Mouse (Mus musculus): ENCODE results near the gene Phf2. TPM values are rescaled to one million over a fixed set of nuclear protein-coding genes. Genes with fewer than 3 reads are reported as not detected.

The Phf2 gene
- 41.5 TPM for polyA plus RNA-seq (2021)

DNA sequence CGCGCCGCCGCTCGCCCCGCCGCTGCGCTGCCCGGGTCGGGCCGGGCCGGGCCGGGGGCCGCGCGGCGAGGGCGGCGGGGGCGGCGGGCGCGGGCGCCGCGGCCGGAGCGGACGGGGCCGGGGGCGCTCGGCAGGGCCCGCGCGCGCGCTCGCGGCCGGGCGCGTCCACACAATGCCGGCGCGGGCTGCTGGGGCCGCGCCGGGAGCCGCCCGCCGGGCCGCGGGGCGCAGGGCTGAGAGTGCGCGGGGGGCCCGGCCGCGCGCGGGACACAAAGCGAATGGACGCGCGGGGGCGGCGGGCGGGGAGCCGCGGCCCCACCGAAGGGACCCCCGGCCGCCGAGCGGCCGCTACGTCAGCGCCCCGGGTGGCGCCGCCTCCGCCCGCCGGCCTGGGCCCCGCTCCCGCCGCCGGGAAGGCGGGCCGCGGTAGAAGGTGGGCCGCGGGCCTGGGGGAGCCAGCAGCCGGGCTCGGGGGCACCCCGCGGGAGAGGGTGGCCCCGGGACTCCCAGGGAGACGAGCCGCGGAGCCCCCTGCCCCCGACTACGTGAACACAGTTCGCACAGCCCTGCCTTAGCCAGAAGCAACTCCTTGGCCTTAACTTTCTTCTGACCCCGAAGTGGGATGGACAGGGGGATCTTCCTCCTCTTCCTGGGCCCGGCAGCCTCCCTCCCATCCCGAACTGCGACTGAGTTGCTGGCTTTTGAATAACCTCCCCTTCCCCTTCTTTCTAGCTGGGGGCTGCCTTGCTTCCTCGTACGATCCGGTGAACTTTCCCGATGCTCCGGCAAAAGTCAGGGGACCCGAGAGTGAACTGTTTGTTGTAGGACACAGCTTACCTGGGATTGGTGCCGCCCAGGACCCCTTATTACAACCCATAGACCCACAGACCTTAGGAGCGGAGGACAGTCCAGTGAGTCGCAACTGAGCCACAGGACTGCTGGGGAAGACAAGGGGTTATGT lies at the start of gene Phf2:
TSS of gene Phf2 (minus strand) at position 349 of the 961 bp plus-strand sequence.
- ChIA-PET CTCF (interaction anchor here (1.1 to 2.0 kb wide), 2 partner anchors 15 to 126 kb away, joined by 3 to 6 read pairs; no protein-coding TSS in a partner anchor), POLR2A (no interaction called here)
- DNase-seq (ENCODE audit: low read depth, low spot score) = no peak
- no peak for TF ChIP-seq CTCF (IDR thresholded peaks at IDR 0.05)
- ATAC-seq = peak; percentile 9
- in situ Hi-C loops (cut with MboI; ENCODE audit: low pct_unique_long_range_greater_than_20kb) = no loop called here
- no peaks in the 10 kb centered on the region for H3K27me3 ChIP-seq

DNA sequence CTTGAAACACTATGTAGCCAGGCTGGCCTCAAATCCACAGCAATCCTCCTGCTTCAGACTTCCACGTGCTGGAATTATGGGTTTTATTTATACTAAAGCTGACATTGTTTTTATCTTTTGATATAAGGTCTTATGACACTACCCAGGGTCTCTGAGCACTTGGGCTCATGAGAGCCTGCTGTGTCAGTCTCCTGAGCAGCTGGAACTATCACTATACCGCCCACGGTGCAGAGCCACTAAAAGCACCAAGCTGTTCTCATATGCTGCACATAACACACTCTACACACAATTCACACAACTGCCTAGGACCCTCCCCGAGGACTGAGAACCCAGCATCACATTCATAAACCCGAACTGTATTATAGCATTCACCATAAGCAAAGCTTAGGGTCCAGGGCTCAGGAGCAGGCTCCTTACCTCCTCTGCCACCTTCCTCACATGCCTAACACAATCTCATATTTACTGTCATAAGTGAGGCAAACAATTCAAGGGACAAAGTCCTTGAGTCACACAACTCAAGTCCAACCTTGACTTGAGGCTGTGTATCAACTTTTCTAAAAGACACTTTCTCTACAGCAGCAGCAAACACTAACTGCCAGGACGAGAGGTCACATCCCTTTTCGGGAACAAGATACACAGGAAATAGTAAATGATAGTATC lies 49.0 kb upstream of the Phf2 start:
- DNase-seq (ENCODE audit: low read depth, low spot score) (no peak), ATAC-seq (no peak)
- H3K27me3 ChIP-seq = no peaks in the 10 kb centered on the region
- TF ChIP-seq CTCF (IDR thresholded peaks at IDR 0.05) = no peak
- CTCF ChIA-PET = no interaction called here
- in situ Hi-C loops (cut with MboI; ENCODE audit: low pct_unique_long_range_greater_than_20kb) = no loop called here
- POLR2A ChIA-PET = interaction anchor here (1.6 kb wide), 1 partner anchor 13 kb away, joined by 3 read pairs; no protein-coding TSS in a partner anchor

DNA sequence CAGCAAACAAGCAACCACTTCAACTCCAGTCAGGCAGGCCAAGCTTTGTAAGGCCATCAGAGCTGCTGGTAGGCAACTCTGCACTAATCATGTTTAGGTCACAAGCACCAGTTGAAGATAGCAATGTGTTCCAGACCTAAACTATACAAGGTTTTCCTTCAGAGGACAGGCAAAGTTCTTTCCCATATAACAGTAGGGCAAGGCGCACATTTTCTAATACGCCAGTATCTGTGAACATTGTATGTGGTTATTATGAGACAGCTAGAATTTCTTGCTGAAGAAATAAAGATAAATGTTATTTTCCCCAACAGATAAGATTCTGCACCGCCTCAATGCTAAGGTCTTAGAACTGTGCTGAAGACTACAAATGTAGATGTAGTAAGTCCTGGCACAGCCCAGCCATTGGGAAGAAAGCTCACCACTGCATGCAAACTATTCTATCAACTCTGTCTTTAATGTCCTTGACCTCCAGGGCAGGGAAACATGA lies 46.2 kb upstream of the Phf2 start:
- DNase-seq (ENCODE audit: low read depth, low spot score) (no peak), ATAC-seq (no peak)
- POLR2A ChIA-PET = interaction anchor here (0.5 to 0.7 kb wide), 4 partner anchors 33 to 280 kb away, joined by 3 to 5 read pairs (median 4); no protein-coding TSS in a partner anchor
- in situ Hi-C loops (cut with MboI; ENCODE audit: low pct_unique_long_range_greater_than_20kb) = no loop called here
- CTCF ChIA-PET = interaction anchor here (1.1 kb wide), 1 partner anchor 22 kb away, joined by 3 read pairs; no protein-coding TSS in a partner anchor
- no peaks in the 10 kb centered on the region for H3K27me3 ChIP-seq
- no peak for TF ChIP-seq CTCF (IDR thresholded peaks at IDR 0.05)

DNA sequence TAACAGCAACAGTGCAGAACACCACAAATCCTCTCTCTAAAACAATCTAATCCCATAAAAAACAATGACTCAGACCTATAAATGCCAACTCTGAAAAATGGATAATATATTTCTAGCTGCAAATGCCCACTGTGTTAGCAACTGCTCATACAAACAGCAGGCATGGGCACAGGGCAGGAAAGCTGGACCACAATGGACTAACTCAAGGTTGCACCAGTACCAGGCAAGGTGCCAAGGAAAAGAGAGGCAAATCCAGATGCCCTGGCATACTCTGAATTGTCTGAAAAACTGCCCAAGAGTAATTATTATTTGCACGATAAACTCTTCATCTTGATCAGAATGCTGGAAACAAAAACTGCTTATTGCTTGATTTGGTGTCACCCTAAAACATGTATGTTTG lies 42.8 kb upstream of the Phf2 start:
- H3K27me3 ChIP-seq = no peaks in the 10 kb centered on the region
- ATAC-seq (peak; percentile 97), DNase-seq (ENCODE audit: low read depth, low spot score) (peak; percentile 97)
- in situ Hi-C loops (cut with MboI; ENCODE audit: low pct_unique_long_range_greater_than_20kb) = no loop called here
- POLR2A ChIA-PET = interaction anchor here (1.0 kb wide), 1 partner anchor 39 kb away, joined by 3 read pairs; no protein-coding TSS in a partner anchor
- CTCF ChIA-PET = interaction anchor here (1.0 kb wide), 1 partner anchor 52 kb away, joined by 3 read pairs; no protein-coding TSS in a partner anchor
- TF ChIP-seq CTCF (IDR thresholded peaks at IDR 0.05) = no peak

DNA sequence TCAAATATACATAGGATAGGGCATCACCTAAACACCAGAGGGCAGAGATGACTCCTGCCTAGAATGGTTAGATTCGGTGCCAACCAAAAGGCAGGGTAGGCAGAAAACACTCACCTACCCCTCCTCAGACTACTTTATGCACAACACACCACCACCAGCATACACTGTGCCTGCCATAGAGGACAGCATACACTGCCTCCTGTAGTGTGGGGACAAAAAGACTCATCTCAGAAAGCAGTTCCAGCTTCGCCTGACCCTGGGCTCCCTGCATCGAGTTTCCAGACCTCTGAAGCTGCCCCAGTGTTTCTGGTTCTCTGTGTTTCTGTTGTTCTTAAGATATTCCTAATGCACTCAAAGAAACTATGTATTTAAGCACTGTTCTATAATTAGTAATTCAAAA lies 42.2 kb upstream of the Phf2 start:
- in situ Hi-C loops (cut with MboI; ENCODE audit: low pct_unique_long_range_greater_than_20kb) = no loop called here
- no peak for DNase-seq (ENCODE audit: low read depth, low spot score)
- TF ChIP-seq CTCF (IDR thresholded peaks at IDR 0.05) = no peak
- peak; percentile 32 for ATAC-seq
- H3K27me3 ChIP-seq = no peaks in the 10 kb centered on the region
- POLR2A ChIA-PET = interaction anchor here (0.8 to 1.3 kb wide), 3 partner anchors 10 to 40 kb away, joined by 3 read pairs; no protein-coding TSS in a partner anchor
- CTCF ChIA-PET = interaction anchor here (1.0 kb wide), 1 partner anchor 53 kb away, joined by 3 read pairs; no protein-coding TSS in a partner anchor

DNA sequence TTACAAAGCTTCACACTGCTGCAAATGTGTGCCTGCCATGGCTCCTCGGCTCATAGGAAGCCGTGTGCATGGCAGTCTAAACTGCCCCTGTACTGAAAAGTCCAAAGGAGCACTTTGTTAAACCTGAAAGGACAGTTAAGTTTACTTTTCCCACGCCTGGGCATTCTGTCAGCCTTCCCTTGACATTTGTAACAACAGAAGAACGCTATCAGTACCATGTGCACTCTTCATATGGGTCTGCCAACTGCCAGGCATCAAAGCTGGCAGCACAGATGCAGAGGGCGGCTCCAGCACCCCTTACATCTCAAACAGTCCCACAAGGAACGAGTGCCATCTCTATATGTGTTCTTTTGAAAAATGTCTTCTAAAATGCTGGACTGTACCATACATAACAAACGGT lies 40.5 kb upstream of the Phf2 start:
- in situ Hi-C loops (cut with MboI; ENCODE audit: low pct_unique_long_range_greater_than_20kb) = no loop called here
- CTCF ChIA-PET = interaction anchor here (1.4 kb wide), 1 partner anchor 8 kb away, joined by 4 read pairs; no protein-coding TSS in a partner anchor
- no peak for ATAC-seq
- DNase-seq (ENCODE audit: low read depth, low spot score) = no peak
- H3K27me3 ChIP-seq = no peaks in the 10 kb centered on the region
- no peak for TF ChIP-seq CTCF (IDR thresholded peaks at IDR 0.05)
- POLR2A ChIA-PET = interaction anchor here (0.5 kb wide), 1 partner anchor 67 kb away, joined by 5 read pairs; no protein-coding TSS in a partner anchor

DNA sequence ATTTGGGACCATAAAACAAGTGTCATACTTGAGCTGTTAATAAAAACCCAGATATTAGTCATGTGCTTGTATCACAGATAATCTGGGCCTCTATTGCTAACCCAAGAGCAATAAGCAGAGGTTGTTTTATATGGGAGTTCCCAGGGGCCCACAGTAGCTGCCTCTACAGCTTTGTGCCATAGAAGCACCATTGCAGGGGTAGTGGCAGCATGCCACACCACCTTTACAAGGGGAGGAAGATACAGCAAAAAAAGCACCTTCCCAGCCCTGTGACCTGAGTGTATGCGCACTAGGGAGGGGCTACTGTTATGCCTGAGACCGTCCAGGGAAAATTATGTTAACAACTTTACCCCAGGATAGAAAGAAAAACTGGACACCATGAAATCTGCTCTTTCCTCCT lies 34.5 kb upstream of the Phf2 start:
- ChIA-PET POLR2A (no interaction called here), CTCF (interaction anchor here (0.8 kb wide), 1 partner anchor 91 kb away, joined by 3 read pairs; no protein-coding TSS in a partner anchor)
- no peak for ATAC-seq
- no peaks in the 10 kb centered on the region for H3K27me3 ChIP-seq
- DNase-seq (ENCODE audit: low read depth, low spot score) = no peak
- in situ Hi-C loops (cut with MboI; ENCODE audit: low pct_unique_long_range_greater_than_20kb) = no loop called here
- TF ChIP-seq CTCF (IDR thresholded peaks at IDR 0.05) = no peak

DNA sequence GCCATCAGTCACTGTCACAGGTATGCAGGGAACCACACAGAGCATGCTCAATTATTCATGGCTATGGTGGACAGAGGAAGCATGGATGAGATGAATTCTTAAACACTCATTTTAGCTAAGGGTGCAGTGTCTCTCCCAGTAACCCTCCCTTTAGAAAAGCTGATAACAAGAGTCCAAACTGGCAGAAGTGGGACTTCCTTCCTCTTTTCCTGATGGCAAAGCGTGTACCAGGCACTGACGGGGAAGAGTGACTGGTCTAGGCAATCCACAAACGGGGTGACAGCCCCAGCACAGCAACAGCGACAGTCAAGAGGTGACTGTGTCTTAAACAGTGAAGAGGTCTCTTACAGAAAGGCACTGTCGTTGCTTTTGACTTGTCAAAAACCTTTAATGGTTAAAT lies 24.5 kb upstream of the Phf2 start:
- no peaks in the 10 kb centered on the region for H3K27me3 ChIP-seq
- POLR2A ChIA-PET = no interaction called here
- no peak for TF ChIP-seq CTCF (IDR thresholded peaks at IDR 0.05)
- DNase-seq (ENCODE audit: low read depth, low spot score) (no peak), ATAC-seq (no peak)
- CTCF ChIA-PET = interaction anchor here (0.6 kb wide), 1 partner anchor 8 kb away, joined by 3 read pairs; no protein-coding TSS in a partner anchor
- in situ Hi-C loops (cut with MboI; ENCODE audit: low pct_unique_long_range_greater_than_20kb) = no loop called here

DNA sequence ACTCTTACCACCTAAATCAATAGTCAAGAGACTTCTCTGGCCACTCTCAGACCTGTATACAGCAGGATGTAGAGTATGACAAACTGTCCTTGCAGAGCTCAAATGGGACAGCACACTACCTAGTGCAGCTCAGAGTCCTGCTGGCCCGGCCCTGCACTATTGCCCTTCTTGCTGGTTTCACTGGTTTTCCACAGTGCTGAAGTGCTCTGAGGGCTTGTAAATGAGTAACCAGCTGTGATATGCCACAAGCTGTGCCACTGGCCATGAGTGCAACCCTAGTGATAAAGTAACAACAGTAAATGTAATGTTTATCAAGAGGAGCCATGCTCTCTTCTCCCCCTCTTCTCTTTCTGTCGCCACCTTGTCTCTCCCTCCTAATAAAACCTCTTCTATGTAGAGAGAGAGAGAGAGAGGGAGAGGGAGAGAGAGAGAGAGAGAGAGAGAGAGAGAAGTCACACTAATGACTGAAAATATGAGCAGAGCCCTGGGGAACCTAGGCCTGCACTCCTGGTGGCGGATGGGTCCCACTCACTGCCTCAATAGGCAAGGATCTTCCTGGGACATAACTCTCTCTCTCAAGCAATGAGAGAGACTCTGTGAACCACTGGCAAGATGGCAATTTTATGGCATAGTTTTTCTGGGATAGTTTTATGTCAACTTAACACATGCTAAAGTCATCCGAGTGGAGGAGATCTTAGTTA lies 19.5 kb upstream of the Phf2 start:
- in situ Hi-C loops (cut with MboI; ENCODE audit: low pct_unique_long_range_greater_than_20kb) = no loop called here
- H3K27me3 ChIP-seq = no peaks in the 10 kb centered on the region
- ATAC-seq (peak; percentile 57), DNase-seq (ENCODE audit: low read depth, low spot score) (no peak)
- POLR2A ChIA-PET = no interaction called here
- CTCF ChIA-PET = interaction anchor here (1.2 kb wide), 1 partner anchor 109 kb away, joined by 3 read pairs; no protein-coding TSS in a partner anchor
- no peak for TF ChIP-seq CTCF (IDR thresholded peaks at IDR 0.05)

DNA sequence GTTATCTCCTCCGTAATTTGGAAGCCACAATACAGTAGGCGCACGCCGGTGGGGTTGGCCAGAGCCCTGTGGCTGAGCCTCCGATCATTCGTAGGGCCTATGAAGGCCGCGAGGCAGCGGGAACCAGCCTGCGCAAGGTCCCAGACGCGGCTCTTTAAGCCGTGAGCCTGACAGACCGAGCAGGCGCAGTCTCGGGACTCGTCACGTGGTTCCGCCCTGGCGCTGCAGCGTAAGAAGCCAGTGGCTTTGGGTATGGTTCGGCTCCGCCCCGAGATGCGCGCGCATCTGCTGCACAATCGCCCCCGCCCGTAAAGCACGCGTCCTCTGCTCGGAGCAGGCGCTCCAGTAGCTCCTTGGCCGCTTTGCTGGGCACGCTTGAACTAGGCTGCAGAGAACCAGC lies 7.6 kb upstream of the Phf2 start:
- CTCF ChIA-PET = interaction anchor here (0.7 to 1.0 kb wide), 2 partner anchors 9 to 225 kb away, joined by 3 to 4 read pairs; no protein-coding TSS in a partner anchor

More for the DNA sequence above, 7.6 kb upstream of the Phf2 start:
- TF ChIP-seq CTCF (IDR thresholded peaks at IDR 0.05) = no peak
- DNase-seq (ENCODE audit: low read depth, low spot score) (peak; percentile 84), ATAC-seq (peak; percentile 92)
- H3K27me3 ChIP-seq = no peaks in the 10 kb centered on the region
- POLR2A ChIA-PET = no interaction called here
- in situ Hi-C loops (cut with MboI; ENCODE audit: low pct_unique_long_range_greater_than_20kb) = no loop called here

Measured in Patski (cell line).